Mouse (Mus musculus): ENCODE data around the gene Zfp655.

GRCm38 (mm10) chr5:145249520-145249919, 18.0 kb downstream of the Zfp655 start:
- TF ChIP-seq CTCF (IDR thresholded peaks at IDR 0.05; ENCODE audit: low read depth, low read length), result no peak
- no peak for TF ChIP-seq GATA2 (IDR thresholded peaks at IDR 0.05; ENCODE audit: borderline replicate concordance, low read depth, low read length)
- no peak for TF ChIP-seq GATA1 (IDR thresholded peaks at IDR 0.05; ENCODE audit: borderline replicate concordance, low read length)
- no peak for TF ChIP-seq TAL1 (conservative IDR thresholded peaks at IDR 0.05; ENCODE audit: low read depth, low read length)
- TF ChIP-seq POLR2AphosphoS5 (IDR thresholded peaks at IDR 0.05; ENCODE audit: insufficient replicate concordance, low read depth, low read length), result no peak
